Mouse (Mus musculus): ENCODE measurements around the gene Slc7a1.

DNA sequence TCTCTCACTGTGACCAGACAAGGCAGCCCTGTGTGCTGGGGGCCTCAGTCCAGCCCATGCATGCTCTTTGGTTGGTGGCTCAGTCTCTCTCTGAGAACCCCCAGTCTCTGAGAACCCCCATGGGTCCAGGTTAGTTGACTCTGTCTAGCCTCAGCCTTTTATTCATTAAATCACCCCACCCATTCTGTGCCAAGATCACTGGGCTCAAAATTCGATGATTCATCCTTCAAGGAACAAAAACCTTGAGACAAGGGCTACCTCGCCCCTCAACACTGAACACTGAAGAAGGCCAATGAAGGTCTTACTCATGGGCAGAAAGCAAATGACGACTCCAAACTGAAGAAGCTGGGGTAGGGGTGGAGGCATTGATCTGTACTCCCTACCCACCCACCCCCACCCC is 31.9 kb downstream of the Slc7a1 start:
- no peak for TF ChIP-seq CTCF (IDR thresholded peaks at IDR 0.05; ENCODE audit: borderline replicate concordance, control insufficient read depth, extremely low read depth, insufficient read depth, low read length, poor library complexity)
- TF ChIP-seq POLR2A (IDR thresholded peaks at IDR 0.05; ENCODE audit: control insufficient read depth, extremely low read depth, insufficient read depth, low read length, poor library complexity) = no peak
